Mouse (Mus musculus) stomach, embryonic 16.5 days (tissue): ENCODE results near the gene Ngef. TPM values are rescaled to one million over a fixed set of nuclear protein-coding genes. Genes with fewer than 3 reads are reported as not detected.
"Not testable (repeated sequence)": the region's sequence is repeated elsewhere in the genome, so short reads cannot be mapped to it uniquely, and the experiment has no call there.

Experiments used
- ATAC-seq: fragments of 200-750 bp; cut with Nextera tagmentation; 2 replicates; pipeline ENCODE4 v1.8.0; 2017; ENCODE audit warnings: moderate number of reproducible peaks, moderate TSS enrichment; ENCODE audit not compliant: insufficient read depth, low FRiP score
- H3K27ac ChIP-seq: fragments of 300-500 bp; sonication (generic); 2 replicates; pipeline ENCODE4 v1.5.1; 2014; ENCODE audit warnings: low read length
- H3K27me3 ChIP-seq: fragments of 300-500 bp; sonication (generic); 2 replicates; pipeline ENCODE4 v1.6.1; 2014; ENCODE audit warnings: low read length, control low read depth, mixed read lengths; ENCODE audit not compliant: control insufficient read depth, insufficient read depth
- H3K36me3 ChIP-seq: fragments of 300-500 bp; sonication (generic); 2 replicates; pipeline ENCODE4 v1.6.1; 2014; ENCODE audit warnings: low read length; ENCODE audit not compliant: control insufficient read depth, insufficient read depth
- H3K4me1 ChIP-seq: fragments of 300-500 bp; sonication (generic); 2 replicates; pipeline ENCODE4 v1.6.1; 2014; ENCODE audit warnings: low read length, control low read depth, mixed read lengths; ENCODE audit not compliant: control insufficient read depth, insufficient read depth
- H3K4me2 ChIP-seq: fragments of 300-500 bp; sonication (generic); 2 replicates; pipeline ENCODE4 v1.6.1; 2014; ENCODE audit warnings: low read depth, low read length, mixed read lengths
- H3K4me3 ChIP-seq: fragments of 300-500 bp; sonication (generic); replicated peaks from 2 replicates; pipeline ENCODE4 v1.5.1; 2014; ENCODE audit warnings: mild to moderate bottlenecking, low read length
- H3K9ac ChIP-seq: fragments of 300-500 bp; sonication (generic); 2 replicates; pipeline ENCODE4 v1.6.1; 2014; ENCODE audit warnings: low read length
- H3K9me3 ChIP-seq: fragments of 300-500 bp; sonication (generic); replicated peaks from 2 replicates; pipeline ENCODE4 v1.6.1; 2016; ENCODE audit warnings: low read length, control low read depth; ENCODE audit not compliant: control insufficient read depth
- WGBS: fragments of 180-500 bp; shearing (Covaris S2); extraction: QIAGEN DNeasy Blood & Tissue Kit; methylation state at CpG from one replicate; pipeline ENCODE4 v1.1.7; 2014; 5-methylcytosine and 5-hydroxymethylcytosine counted together
- polyA plus RNA-seq: library from polyadenylated mRNA; unstranded; fragments of >200 nt; fragmentation: Nextera tagmentation; extraction: Ambion mirVana; gene quantifications from 2 replicates; pipeline ENCODE4 v1.2.1, GENCODE M21; 2015

The Ngef gene
- polyA plus RNA-seq, 1 experiment from 2014 or later: 11.5 TPM

DNA sequence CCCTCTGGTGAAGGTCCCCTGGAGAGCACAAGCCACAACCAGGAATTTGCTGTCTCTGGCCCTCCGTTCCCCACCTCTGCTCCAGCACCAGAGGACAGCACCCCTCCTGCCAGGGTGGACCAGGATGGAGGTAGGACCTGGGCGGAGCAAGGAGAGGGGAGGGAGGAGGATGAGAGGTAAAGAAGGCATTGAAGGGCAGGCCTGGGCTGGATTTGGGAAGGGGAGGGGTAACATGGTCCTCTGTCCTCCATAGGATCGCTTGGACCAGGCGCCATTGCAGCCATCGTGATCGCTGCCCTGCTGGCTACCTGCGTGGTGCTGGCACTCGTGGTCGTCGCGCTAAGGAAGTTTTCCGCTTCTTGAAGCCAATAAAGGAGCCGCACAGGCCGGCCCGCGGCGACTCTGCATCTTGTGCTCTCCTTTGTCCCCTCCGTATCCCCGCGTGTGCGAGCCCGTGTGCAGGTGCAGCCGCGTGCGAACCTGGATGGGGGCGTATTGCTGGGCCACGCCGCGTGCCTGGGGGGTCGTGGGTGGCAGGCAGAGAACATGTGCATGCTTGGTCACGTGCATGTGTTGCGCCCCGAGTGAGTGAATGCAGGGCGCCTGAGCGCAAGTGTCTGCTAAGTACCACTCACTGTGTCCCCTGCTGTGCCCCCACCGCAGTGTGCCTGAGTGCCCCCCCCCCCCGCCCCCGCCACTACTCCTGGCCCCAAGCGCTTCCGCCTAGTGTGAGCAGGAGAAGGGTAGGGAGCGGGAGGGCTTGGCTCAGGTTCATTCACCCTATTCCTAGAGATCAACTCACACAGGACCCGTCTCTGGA lies 98.4 kb downstream of the Ngef start:
- 3% methylated on average over 42 of the region's 42 CpGs for WGBS
- peak; percentile 25; the same call in 1 of the 2 replicates for ATAC-seq

DNA sequence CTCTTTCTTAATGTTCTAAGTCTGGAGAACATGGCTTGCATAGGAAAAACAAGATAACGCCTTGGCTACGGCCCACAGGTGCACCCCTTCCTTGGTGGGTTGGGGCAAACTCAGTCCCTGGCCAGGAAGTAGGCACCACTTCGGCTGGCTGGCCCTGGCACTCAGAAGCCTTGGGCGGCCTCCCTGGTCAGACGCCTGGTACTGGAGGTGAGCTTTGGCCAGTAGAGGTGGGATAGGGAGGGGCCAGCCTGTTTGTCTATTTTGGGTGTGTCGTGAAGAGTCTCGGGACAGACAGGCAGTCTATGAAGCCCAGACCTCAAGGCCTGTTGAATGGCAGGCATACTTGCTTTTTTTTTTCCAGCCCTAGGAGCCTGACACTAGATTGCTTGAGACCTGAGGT lies 101.1 kb downstream of the Ngef start:
- no peak overlapping the region for H3K4me2 ChIP-seq
- peaks cover 4% of the 10 kb centered on the region; the same call in 1 of the 2 replicates for H3K4me1 ChIP-seq
- H3K36me3 ChIP-seq: no peaks in the 10 kb centered on the region
- ATAC-seq: no peak
- no peak overlapping the region for H3K4me3 ChIP-seq
- H3K27ac ChIP-seq: no peak overlapping the region
- H3K9ac ChIP-seq: no peak overlapping the region
- H3K27me3 ChIP-seq: peaks cover 19% of the 10 kb centered on the region
- WGBS: 74% methylated on average over 7 of the region's 7 CpGs
- no peaks in the 10 kb centered on the region for H3K9me3 ChIP-seq

More for the DNA sequence above, 98.4 kb downstream of the Ngef start:
- Histone ChIP-seq H3K4me2 (peak overlapping the region; percentile 51), H3K36me3 (no peaks in the 10 kb centered on the region), H3K27me3 (peaks cover 19% of the 10 kb centered on the region), H3K9ac (peak overlapping the region; percentile 38; the same call in 1 of the 2 replicates), H3K27ac (no peak overlapping the region), H3K4me3 (peak overlapping the region; percentile 25), H3K4me1 (peaks cover 4% of the 10 kb centered on the region; the same call in 1 of the 2 replicates), H3K9me3 (no peaks in the 10 kb centered on the region)

DNA sequence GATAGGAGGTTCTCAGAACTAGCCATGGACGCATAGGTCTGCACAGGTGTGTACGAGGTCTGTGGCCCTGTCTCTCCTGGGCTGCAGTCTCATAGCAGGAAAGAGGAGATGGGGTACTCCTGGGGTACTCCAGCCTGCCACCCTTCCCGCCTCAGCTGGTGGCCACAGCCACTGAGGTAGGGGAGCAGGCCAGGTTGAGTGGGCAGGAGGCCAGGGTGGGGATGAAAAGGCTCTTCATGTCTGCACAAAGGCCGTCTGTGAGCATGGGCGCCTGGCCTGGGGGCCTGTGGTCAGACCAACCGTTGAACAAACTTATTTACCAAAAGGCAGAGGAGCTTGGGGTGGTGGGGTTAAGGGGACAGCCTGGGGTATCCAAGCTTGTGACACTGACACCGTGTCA lies 101.8 kb downstream of the Ngef start:
- H3K36me3 ChIP-seq: no peaks in the 10 kb centered on the region
- no peak for ATAC-seq
- H3K4me2 ChIP-seq: no peak overlapping the region
- peaks cover 4% of the 10 kb centered on the region; the same call in 1 of the 2 replicates for H3K4me1 ChIP-seq
- WGBS: 72% methylated on average over 7 of the region's 7 CpGs
- H3K27me3 ChIP-seq: peaks cover 19% of the 10 kb centered on the region
- H3K9me3 ChIP-seq: no peaks in the 10 kb centered on the region
- no peak overlapping the region for H3K27ac ChIP-seq
- H3K9ac ChIP-seq: no peak overlapping the region
- no peak overlapping the region for H3K4me3 ChIP-seq

- not testable (repeated sequence) for H3K4me2 ChIP-seq, H3K27me3 ChIP-seq, H3K36me3 ChIP-seq, ATAC-seq, H3K27ac ChIP-seq, H3K4me1 ChIP-seq, H3K4me3 ChIP-seq, H3K9me3 ChIP-seq, H3K9ac ChIP-seq
- WGBS: 47% methylated on average over 10 of the region's 10 CpGs
Measured at GRCm38 (mm10) chr1:87469971-87470370, 103.7 kb downstream of the Ngef start, which contains the start of gene Snorc. Gene Snorc, plus strand, starts transcription at chr1:87470271.

DNA sequence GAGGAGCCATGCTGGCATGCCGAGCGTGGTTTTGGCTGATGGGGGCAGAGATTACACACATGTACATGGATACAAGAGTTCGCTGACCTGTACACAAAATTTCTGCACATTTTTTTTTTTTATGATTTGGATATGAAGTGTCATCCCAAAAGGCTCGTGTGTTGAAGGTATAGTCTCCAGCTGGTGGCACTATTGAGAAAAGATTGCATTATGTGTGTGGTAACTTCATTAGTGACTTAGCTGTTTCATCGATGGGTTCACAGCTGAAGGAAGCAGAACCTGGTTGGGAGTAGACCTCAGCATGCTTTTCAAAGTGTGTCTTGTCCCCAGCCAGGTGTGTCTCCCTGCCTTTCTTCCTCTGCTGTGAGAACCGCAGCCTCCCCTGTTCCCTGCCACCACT lies 105.3 kb downstream of the Ngef start:
- H3K27me3 ChIP-seq: no peaks in the 10 kb centered on the region

GRCm38 (mm10) chr1:87467469-87467868 lies 106.2 kb downstream of the Ngef start:
- Histone ChIP-seq H3K4me3 (no peak overlapping the region), H3K9me3 (no peaks in the 10 kb centered on the region), H3K4me2 (no peak overlapping the region), H3K36me3 (no peaks in the 10 kb centered on the region), H3K27me3 (no peaks in the 10 kb centered on the region), H3K27ac (no peak overlapping the region), H3K4me1 (no peaks in the 10 kb centered on the region), H3K9ac (no peak overlapping the region)
- no peak for ATAC-seq
- 64% methylated on average over 9 of the region's 9 CpGs for WGBS

More for the DNA sequence above, 105.3 kb downstream of the Ngef start:
- Histone ChIP-seq H3K36me3 (no peaks in the 10 kb centered on the region), H3K4me2 (no peak overlapping the region), H3K4me1 (no peaks in the 10 kb centered on the region), H3K9ac (no peak overlapping the region), H3K4me3 (no peak overlapping the region), H3K9me3 (no peaks in the 10 kb centered on the region), H3K27ac (no peak overlapping the region)
- 66% methylated on average over 6 of the region's 6 CpGs for WGBS
- ATAC-seq: no peak

- not testable (repeated sequence) for H3K36me3 ChIP-seq, H3K4me2 ChIP-seq, H3K4me1 ChIP-seq, H3K27me3 ChIP-seq, H3K4me3 ChIP-seq, H3K9me3 ChIP-seq, ATAC-seq, H3K27ac ChIP-seq, H3K9ac ChIP-seq
- WGBS: 91% methylated on average over 5 of the region's 7 CpGs
Measured at GRCm38 (mm10) chr1:87459856-87460255, 113.8 kb downstream of the Ngef start.

- no peak overlapping the region for H3K27ac ChIP-seq
- 82% methylated on average over 4 of the region's 4 CpGs for WGBS
- no peaks in the 10 kb centered on the region for H3K36me3 ChIP-seq
- no peak overlapping the region for H3K9ac ChIP-seq
- H3K4me1 ChIP-seq: no peaks in the 10 kb centered on the region
- no peak overlapping the region for H3K4me2 ChIP-seq
- no peak overlapping the region for H3K4me3 ChIP-seq
- H3K27me3 ChIP-seq: no peaks in the 10 kb centered on the region
- ATAC-seq: no peak
- no peaks in the 10 kb centered on the region for H3K9me3 ChIP-seq
Measured at GRCm38 (mm10) chr1:87458045-87458444, 115.6 kb downstream of the Ngef start.

DNA sequence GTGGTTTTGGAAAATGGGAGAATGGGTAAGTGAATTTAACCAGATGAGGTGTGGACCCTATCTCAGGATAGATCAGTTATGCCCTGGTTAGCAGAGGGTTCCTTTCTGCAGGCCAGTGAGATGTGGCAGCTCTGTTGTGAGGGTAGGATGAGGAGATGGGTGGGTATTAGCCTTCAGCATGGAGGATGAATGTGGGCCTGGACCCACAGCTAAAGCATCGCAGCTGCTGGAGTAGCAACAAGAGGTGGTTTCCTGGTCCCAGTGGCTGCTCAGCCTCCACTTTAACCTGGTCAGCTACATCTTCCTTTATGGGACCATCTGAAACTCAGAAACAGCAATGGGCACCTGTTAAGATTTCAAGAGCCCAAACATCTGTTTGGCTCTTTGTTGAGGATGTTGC lies 117.2 kb downstream of the Ngef start:
- ATAC-seq: no peak
- Histone ChIP-seq H3K27ac (no peak overlapping the region), H3K9me3 (no peaks in the 10 kb centered on the region), H3K27me3 (no peaks in the 10 kb centered on the region), H3K4me3 (no peak overlapping the region), H3K4me1 (no peaks in the 10 kb centered on the region), H3K36me3 (no peaks in the 10 kb centered on the region), H3K9ac (no peak overlapping the region), H3K4me2 (no peak overlapping the region)
- 94% methylated on average over 1 of the region's 1 CpGs for WGBS
